Mouse (Mus musculus) limb, embryonic 15.5 days (tissue): ENCODE measurements at regions not wholly inside any gene's neighbourhood (a gene's known extent, or its start where the extent isn't known, plus 50 kb on each side); places are given as distances from the start of the nearest gene placed in this dataset.
A peak's percentile ranks its signal among the peaks of the same experiment; 100 is the strongest.
"Not testable (repeated sequence)": the region's sequence is repeated elsewhere in the genome, so short reads cannot be mapped to it uniquely, and the experiment has no call there.

Source experiments
- ATAC-seq: fragments of 200-750 bp; cut with Nextera tagmentation; 2 replicates; pipeline ENCODE4 v1.8.0; 2017; ENCODE audit warnings: low read depth, moderate TSS enrichment; ENCODE audit not compliant: insufficient number of reproducible peaks, low FRiP score, low TSS enrichment
- H3K27ac ChIP-seq: fragments of 300-500 bp; sonication (generic); 2 replicates; pipeline ENCODE4 v1.5.1; 2015; ENCODE audit warnings: moderate library complexity, mild to moderate bottlenecking, inconsistent platforms
- H3K27me3 ChIP-seq: fragments of 300-500 bp; sonication (generic); 2 replicates; pipeline ENCODE4 v1.6.1; 2015; ENCODE audit warnings: inconsistent platforms
- H3K36me3 ChIP-seq: fragments of 300-500 bp; sonication (generic); 2 replicates; pipeline ENCODE4 v1.6.1; 2015; ENCODE audit warnings: inconsistent platforms
- H3K4me1 ChIP-seq: fragments of 300-500 bp; sonication (generic); 2 replicates; pipeline ENCODE4 v1.6.1; 2015; ENCODE audit warnings: inconsistent platforms
- H3K4me2 ChIP-seq: fragments of 300-500 bp; sonication (generic); 2 replicates; pipeline ENCODE4 v1.6.1; 2015; ENCODE audit warnings: mild to moderate bottlenecking, inconsistent platforms
- H3K4me3 ChIP-seq: fragments of 300-500 bp; sonication (generic); 2 replicates; pipeline ENCODE4 v1.5.1; 2015; ENCODE audit warnings: mild to moderate bottlenecking, inconsistent platforms
- H3K9ac ChIP-seq: fragments of 300-500 bp; sonication (generic); 2 replicates; pipeline ENCODE4 v1.6.1; 2015; ENCODE audit warnings: inconsistent platforms
- H3K9me3 ChIP-seq: fragments of 300-500 bp; sonication (generic); 2 replicates; pipeline ENCODE4 v1.6.1; 2016; ENCODE audit warnings: inconsistent platforms
- WGBS: fragments of 180-500 bp; shearing (Covaris S2); methylation state at CpG from one replicate; pipeline ENCODE4 v1.1.7; 2015; 5-methylcytosine and 5-hydroxymethylcytosine counted together

DNA sequence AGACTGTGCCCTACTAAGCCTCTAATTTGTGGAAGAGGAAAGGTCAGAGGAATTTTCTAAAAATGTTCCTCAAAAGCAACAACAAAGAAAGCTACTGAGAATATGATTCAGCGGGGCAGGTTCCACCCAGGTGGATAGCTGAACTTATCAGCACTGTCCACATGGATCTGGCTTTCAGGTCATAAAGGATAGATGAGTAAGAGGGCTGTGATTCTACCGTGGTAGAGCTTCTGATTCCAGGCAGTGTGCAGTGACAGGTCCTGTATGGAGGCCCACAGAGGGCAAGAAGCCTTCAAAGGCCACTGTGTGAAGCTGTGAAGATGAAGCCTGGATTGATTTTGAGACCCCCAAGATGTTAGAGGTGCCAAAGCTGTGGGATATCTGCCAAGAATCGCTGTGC, 51.8 kb downstream of the Teddm3 start:
- H3K9me3 ChIP-seq, H3K4me1 ChIP-seq, H3K4me3 ChIP-seq, H3K36me3 ChIP-seq, H3K9ac ChIP-seq, H3K27me3 ChIP-seq, H3K27ac ChIP-seq, H3K4me2 ChIP-seq, ATAC-seq: not testable (repeated sequence)
- 70% methylated on average over 3 of the region's 3 CpGs for WGBS

DNA sequence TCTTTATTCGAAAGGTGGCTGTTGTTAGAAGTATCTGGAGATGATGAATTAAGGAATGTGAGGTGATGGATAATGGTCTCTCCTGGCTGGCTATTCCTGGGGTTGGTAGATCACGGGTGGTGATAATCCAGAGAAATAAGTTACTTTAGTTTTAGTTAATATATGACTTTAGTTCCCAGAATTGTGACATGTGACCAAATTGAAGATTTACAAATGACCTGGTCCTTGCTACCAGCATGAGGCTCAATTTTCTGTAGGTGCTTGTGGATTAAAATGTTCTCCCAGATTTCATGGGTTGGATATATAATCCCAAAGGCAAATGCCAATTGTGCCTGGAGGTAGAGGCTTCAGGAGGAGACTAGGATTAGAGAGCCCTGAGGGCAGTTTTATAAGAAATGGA, 53.7 kb downstream of the Teddm3 start:
- not testable (repeated sequence) for H3K4me1 ChIP-seq, H3K4me3 ChIP-seq, H3K9ac ChIP-seq, H3K27ac ChIP-seq, H3K36me3 ChIP-seq, ATAC-seq, H3K4me2 ChIP-seq, H3K9me3 ChIP-seq, H3K27me3 ChIP-seq
- 83% methylated on average over 2 of the region's 2 CpGs for WGBS

- H3K27me3 ChIP-seq, result no peaks in the 10 kb centered on the region
- H3K36me3 ChIP-seq, result no peaks in the 10 kb centered on the region
- ATAC-seq, result no peak
- no peaks in the 10 kb centered on the region for H3K4me1 ChIP-seq
- 66% methylated on average over 5 of the region's 5 CpGs for WGBS
- H3K9me3 ChIP-seq, result no peaks in the 10 kb centered on the region
- H3K27ac ChIP-seq, result no peak overlapping the region
- no peak overlapping the region for H3K4me2 ChIP-seq
- no peak overlapping the region for H3K4me3 ChIP-seq
- H3K9ac ChIP-seq, result no peak overlapping the region
Observed at GRCm38 (mm10) chr16:21074779-21075148, 79.0 kb downstream of the Teddm3 start.

- not testable (repeated sequence) for H3K27me3 ChIP-seq, H3K27ac ChIP-seq, H3K9me3 ChIP-seq, H3K4me3 ChIP-seq, H3K4me2 ChIP-seq, H3K4me1 ChIP-seq, H3K36me3 ChIP-seq, H3K9ac ChIP-seq, ATAC-seq
- WGBS, result 31% methylated on average over 8 of the region's 10 CpGs
Observed at GRCm38 (mm10) chr16:21074082-21074778, 79.6 kb downstream of the Teddm3 start.

- Histone ChIP-seq H3K27ac (no peak overlapping the region), H3K9ac (no peak overlapping the region), H3K9me3 (no peaks in the 10 kb centered on the region), H3K27me3 (no peaks in the 10 kb centered on the region), H3K4me1 (no peaks in the 10 kb centered on the region), H3K4me2 (no peak overlapping the region), H3K4me3 (no peak overlapping the region), H3K36me3 (no peaks in the 10 kb centered on the region)
- WGBS, result 84% methylated on average over 2 of the region's 2 CpGs
- ATAC-seq, result no peak
Observed at GRCm38 (mm10) chr16:21060211-21060610, 93.6 kb downstream of the Teddm3 start.

DNA sequence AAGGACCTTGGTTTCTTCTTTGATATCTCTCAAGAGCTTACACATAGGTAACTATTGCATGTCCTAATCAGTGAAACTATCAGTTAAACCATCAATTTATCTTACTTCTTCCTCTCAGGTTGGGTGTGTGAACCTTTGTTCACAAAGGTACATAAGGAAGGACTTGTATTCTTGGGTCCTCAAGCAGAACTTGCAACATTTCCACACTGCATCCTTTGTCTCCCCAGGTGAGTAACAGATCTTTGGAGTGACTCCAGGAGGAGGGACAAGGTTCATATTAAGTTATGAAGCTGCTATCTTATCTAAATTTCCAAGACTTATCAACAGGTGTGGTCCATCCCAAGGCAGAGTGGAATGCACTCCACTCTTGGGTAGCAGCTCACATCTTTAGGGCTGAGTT, 99.0 kb downstream of the Teddm3 start:
- ATAC-seq, result no peak
- Histone ChIP-seq H3K9me3 (0 out of 2 replicates have a peak, but pooled peaks cover 3% of the 10 kb centered on the region), H3K36me3 (no peaks in the 10 kb centered on the region), H3K4me1 (no peaks in the 10 kb centered on the region), H3K4me2 (no peak overlapping the region), H3K27ac (no peak overlapping the region), H3K27me3 (no peaks in the 10 kb centered on the region), H3K4me3 (no peak overlapping the region), H3K9ac (no peak overlapping the region)

DNA sequence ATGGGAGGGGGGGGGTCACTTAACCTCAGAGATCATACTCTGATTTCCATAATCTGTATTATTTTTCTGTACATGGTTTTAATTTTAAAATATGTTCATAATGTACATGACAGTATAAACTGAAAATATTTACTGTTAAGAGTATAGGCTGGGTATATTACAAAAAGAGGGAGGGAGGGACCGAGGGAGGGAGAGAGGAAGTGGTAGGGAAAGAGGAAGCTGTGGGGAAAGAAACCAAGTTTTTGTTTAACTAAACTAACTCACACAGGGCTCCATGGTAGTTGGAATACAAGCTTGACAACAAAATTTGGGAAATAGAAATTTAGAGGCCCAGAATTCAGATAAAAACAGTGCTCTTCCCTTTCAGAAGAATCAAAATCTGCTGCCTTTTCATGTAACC, 131.7 kb downstream of the Teddm3 start:
- not testable (repeated sequence) for ATAC-seq, H3K4me3 ChIP-seq, H3K9ac ChIP-seq, H3K27me3 ChIP-seq, H3K9me3 ChIP-seq, H3K27ac ChIP-seq, H3K36me3 ChIP-seq, H3K4me1 ChIP-seq, H3K4me2 ChIP-seq
- 77% methylated on average over 1 of the region's 1 CpGs for WGBS

DNA sequence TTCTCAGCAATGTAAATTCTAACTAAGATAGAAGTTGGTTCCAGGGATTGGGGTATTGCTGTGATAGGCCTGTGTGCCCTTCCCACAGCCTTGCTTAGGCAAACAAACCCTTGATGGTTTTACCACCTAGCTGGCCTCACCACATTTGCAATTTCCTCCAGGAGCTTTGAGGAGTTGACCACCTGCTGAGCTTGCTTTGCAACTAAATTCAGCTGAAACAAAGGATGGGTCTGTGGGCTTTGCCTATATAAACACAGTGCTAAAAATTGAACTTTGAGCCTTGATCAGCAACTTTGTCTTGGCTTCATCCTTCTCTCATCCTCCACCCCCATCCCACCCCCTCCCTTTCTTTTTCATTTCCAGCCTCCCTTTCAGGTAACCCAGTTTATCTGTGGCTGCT, 148.9 kb downstream of the Teddm3 start:
- Histone ChIP-seq H3K4me1 (peaks cover 6% of the 10 kb centered on the region; the same call in 1 of the 2 replicates), H3K4me2 (no peak overlapping the region), H3K27ac (no peak overlapping the region), H3K36me3 (no peaks in the 10 kb centered on the region), H3K4me3 (no peak overlapping the region), H3K9me3 (no peaks in the 10 kb centered on the region), H3K27me3 (no peaks in the 10 kb centered on the region), H3K9ac (no peak overlapping the region)
- ATAC-seq, result no peak

GRCm38 (mm10) chr16:21001126-21001525, 152.7 kb downstream of the Teddm3 start:
- Histone ChIP-seq H3K4me1 (peaks cover 6% of the 10 kb centered on the region; the same call in 1 of the 2 replicates), H3K9me3 (no peaks in the 10 kb centered on the region), H3K9ac (no peak overlapping the region), H3K27ac (peak overlapping the region; percentile 1; the same call in 1 of the 2 replicates), H3K4me2 (no peak overlapping the region), H3K36me3 (no peaks in the 10 kb centered on the region), H3K4me3 (no peak overlapping the region), H3K27me3 (no peaks in the 10 kb centered on the region)
- ATAC-seq, result no peak
- 58% methylated on average over 1 of the region's 1 CpGs for WGBS

DNA sequence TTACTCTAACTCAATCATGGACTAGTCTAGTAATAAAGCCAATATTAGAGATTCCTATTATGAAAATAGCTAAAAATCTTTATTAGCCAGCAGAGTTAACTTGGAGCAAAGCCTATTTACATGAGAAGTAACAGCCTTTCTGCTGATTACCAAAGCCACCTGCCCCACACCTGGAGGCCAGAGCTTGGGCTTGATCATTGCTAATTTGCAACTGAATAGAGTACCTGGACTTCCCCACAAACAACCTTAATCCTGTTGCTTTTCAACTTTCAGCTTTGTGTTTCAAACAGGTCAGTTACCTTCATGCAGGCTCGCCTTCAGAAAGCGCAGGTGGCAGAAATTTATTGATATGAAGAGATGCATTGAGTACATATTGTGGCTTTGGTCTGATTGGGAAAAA, 163.3 kb downstream of the Teddm3 start:
- H3K4me2 ChIP-seq, result no peak overlapping the region

GRCm38 (mm10) chr16:20975406-20975805, 178.4 kb downstream of the Teddm3 start:
- H3K27ac ChIP-seq, result no peak overlapping the region
- H3K4me1 ChIP-seq, result 0 out of 2 replicates have a peak, but pooled peaks cover 6% of the 10 kb centered on the region
- H3K4me2 ChIP-seq, result no peak overlapping the region
- no peak for ATAC-seq
- no peaks in the 10 kb centered on the region for H3K9me3 ChIP-seq
- no peaks in the 10 kb centered on the region for H3K27me3 ChIP-seq
- H3K36me3 ChIP-seq, result no peaks in the 10 kb centered on the region
- WGBS, result 14% methylated on average over 2 of the region's 2 CpGs
- H3K4me3 ChIP-seq, result no peak overlapping the region
- no peak overlapping the region for H3K9ac ChIP-seq

More for the DNA sequence above, 163.3 kb downstream of the Teddm3 start:
- no peak for ATAC-seq
- H3K9me3 ChIP-seq, result no peaks in the 10 kb centered on the region
- no peak overlapping the region for H3K27ac ChIP-seq
- H3K9ac ChIP-seq, result no peak overlapping the region
- no peaks in the 10 kb centered on the region for H3K27me3 ChIP-seq
- H3K4me3 ChIP-seq, result no peak overlapping the region
- H3K4me1 ChIP-seq, result no peaks in the 10 kb centered on the region
- whole genome bisulfite sequencing, result 87% methylated on average over 2 of the region's 2 CpGs
- H3K36me3 ChIP-seq, result no peaks in the 10 kb centered on the region

DNA sequence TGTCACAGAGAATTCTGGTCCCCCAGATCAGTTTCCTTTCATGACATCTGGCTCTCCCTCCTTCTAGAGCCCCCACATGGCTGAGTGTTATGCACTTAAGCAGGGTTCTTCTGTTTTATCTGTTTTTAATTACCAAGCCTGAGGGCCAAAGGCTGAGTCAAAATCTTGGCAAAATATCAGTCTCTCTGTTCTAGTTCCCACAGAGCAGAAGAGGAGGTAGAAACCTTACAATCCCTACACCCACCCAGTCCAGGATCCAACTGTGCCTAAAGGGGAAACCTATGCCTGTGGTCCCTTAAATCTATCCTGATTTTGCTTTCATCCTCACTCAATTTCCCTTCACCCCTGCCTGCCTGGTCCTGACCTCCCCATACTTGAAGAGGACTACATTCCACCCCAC, 181.4 kb downstream of the Teddm3 start:
- Histone ChIP-seq H3K4me3 (no peak overlapping the region), H3K4me2 (no peak overlapping the region), H3K4me1 (0 out of 2 replicates have a peak, but pooled peaks cover 6% of the 10 kb centered on the region), H3K27ac (peak overlapping the region; percentile 18; the same call in 1 of the 2 replicates), H3K9ac (no peak overlapping the region), H3K9me3 (no peaks in the 10 kb centered on the region), H3K36me3 (no peaks in the 10 kb centered on the region), H3K27me3 (no peaks in the 10 kb centered on the region)
- ATAC-seq, result 0 out of 2 replicates have a peak, but pooled peaks have one; percentile 40

- Histone ChIP-seq H3K9ac (no peak overlapping the region), H3K27ac (no peak overlapping the region), H3K4me1 (peaks cover 3% of the 10 kb centered on the region; the same call in 1 of the 2 replicates), H3K27me3 (no peaks in the 10 kb centered on the region), H3K4me2 (peak overlapping the region; percentile 31; the same call in 1 of the 2 replicates), H3K4me3 (0 out of 2 replicates have a peak overlapping the region, but pooled peaks have one; percentile 11), H3K9me3 (no peaks in the 10 kb centered on the region), H3K36me3 (no peaks in the 10 kb centered on the region)
- WGBS, result 28% methylated on average over 10 of the region's 10 CpGs
- ATAC-seq, result no peak
Observed at GRCm38 (mm10) chr16:20958905-20959304, 194.9 kb downstream of the Teddm3 start.
